Mouse (Mus musculus) limb, embryonic 15.5 days (tissue): ENCODE results near the gene Alppl2. TPM values are rescaled to one million over a fixed set of nuclear protein-coding genes. Genes with fewer than 3 reads are reported as not detected.

Experiments used
- ATAC-seq: fragments of 200-750 bp; cut with Nextera tagmentation; 2 replicates; pipeline ENCODE4 v1.8.0; 2017; ENCODE audit warnings: low read depth, moderate TSS enrichment; ENCODE audit not compliant: insufficient number of reproducible peaks, low FRiP score, low TSS enrichment
- H3K27ac ChIP-seq: fragments of 300-500 bp; sonication (generic); 2 replicates; pipeline ENCODE4 v1.5.1; 2015; ENCODE audit warnings: moderate library complexity, mild to moderate bottlenecking, inconsistent platforms
- H3K27me3 ChIP-seq: fragments of 300-500 bp; sonication (generic); 2 replicates; pipeline ENCODE4 v1.6.1; 2015; ENCODE audit warnings: inconsistent platforms
- H3K36me3 ChIP-seq: fragments of 300-500 bp; sonication (generic); 2 replicates; pipeline ENCODE4 v1.6.1; 2015; ENCODE audit warnings: inconsistent platforms
- H3K4me1 ChIP-seq: fragments of 300-500 bp; sonication (generic); 2 replicates; pipeline ENCODE4 v1.6.1; 2015; ENCODE audit warnings: inconsistent platforms
- H3K4me2 ChIP-seq: fragments of 300-500 bp; sonication (generic); 2 replicates; pipeline ENCODE4 v1.6.1; 2015; ENCODE audit warnings: mild to moderate bottlenecking, inconsistent platforms
- H3K4me3 ChIP-seq: fragments of 300-500 bp; sonication (generic); 2 replicates; pipeline ENCODE4 v1.5.1; 2015; ENCODE audit warnings: mild to moderate bottlenecking, inconsistent platforms
- H3K9ac ChIP-seq: fragments of 300-500 bp; sonication (generic); 2 replicates; pipeline ENCODE4 v1.6.1; 2015; ENCODE audit warnings: inconsistent platforms
- H3K9me3 ChIP-seq: fragments of 300-500 bp; sonication (generic); 2 replicates; pipeline ENCODE4 v1.6.1; 2016; ENCODE audit warnings: inconsistent platforms
- WGBS: fragments of 180-500 bp; shearing (Covaris S2); methylation state at CpG from one replicate; pipeline ENCODE4 v1.1.7; 2015; 5-methylcytosine and 5-hydroxymethylcytosine counted together
- polyA plus RNA-seq: library from polyadenylated mRNA; unstranded; fragments of >200 nt; fragmentation: Nextera tagmentation; extraction: Ambion mirVana; gene quantifications from 2 replicates; pipeline ENCODE4 v1.2.1, GENCODE M21; 2015

Gene Alppl2
- polyA plus RNA-seq, 1 experiment from 2014 or later, result not detected

- peak overlapping the region; percentile 10; the same call in 1 of the 2 replicates for H3K4me3 ChIP-seq
- no peak overlapping the region for H3K9ac ChIP-seq
- 0 out of 2 replicates have a peak, but pooled peaks cover 13% of the 10 kb centered on the region for H3K27me3 ChIP-seq
- no peak overlapping the region for H3K27ac ChIP-seq
- peak overlapping the region; percentile 27; the same call in 1 of the 2 replicates for H3K4me2 ChIP-seq
- peak; percentile 38; the same call in 1 of the 2 replicates for ATAC-seq
- H3K4me1 ChIP-seq, result 0 out of 2 replicates have a peak, but pooled peaks cover 6% of the 10 kb centered on the region
- no peaks in the 10 kb centered on the region for H3K9me3 ChIP-seq
- H3K36me3 ChIP-seq, result no peaks in the 10 kb centered on the region
- 15% methylated on average over 30 of the region's 30 CpGs for WGBS
Observed at GRCm38 (mm10) chr1:87098358-87098975, 8.7 kb upstream of the Alppl2 start.

DNA sequence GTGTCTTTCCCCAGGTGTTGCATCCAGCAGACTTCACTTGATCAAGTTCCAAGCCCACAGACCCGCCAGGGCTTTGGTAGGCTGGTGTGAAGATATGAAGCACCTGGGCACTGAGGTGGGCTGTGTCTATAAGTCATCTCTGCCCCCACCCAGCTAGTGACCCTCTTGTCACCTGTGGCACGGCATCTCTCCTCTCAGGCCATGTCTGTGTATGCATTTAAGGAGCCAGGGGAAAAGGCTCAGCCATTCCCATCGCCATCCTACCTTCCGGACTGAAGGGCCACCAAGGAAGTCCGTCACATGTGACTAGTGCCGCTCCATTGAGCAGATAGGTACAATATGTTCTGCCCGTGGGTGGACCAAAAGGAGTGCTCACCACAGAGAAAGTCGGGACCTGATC, 5.9 kb upstream of the Alppl2 start:
- H3K36me3 ChIP-seq, result no peaks in the 10 kb centered on the region
- 0 out of 2 replicates have a peak, but pooled peaks cover 13% of the 10 kb centered on the region for H3K27me3 ChIP-seq
- 77% methylated on average over 8 of the region's 8 CpGs for WGBS
- ATAC-seq, result no peak
- H3K4me3 ChIP-seq, result no peak overlapping the region
- no peak overlapping the region for H3K27ac ChIP-seq
- no peak overlapping the region for H3K4me2 ChIP-seq
- no peak overlapping the region for H3K9ac ChIP-seq
- 0 out of 2 replicates have a peak, but pooled peaks cover 6% of the 10 kb centered on the region for H3K4me1 ChIP-seq
- no peaks in the 10 kb centered on the region for H3K9me3 ChIP-seq

DNA sequence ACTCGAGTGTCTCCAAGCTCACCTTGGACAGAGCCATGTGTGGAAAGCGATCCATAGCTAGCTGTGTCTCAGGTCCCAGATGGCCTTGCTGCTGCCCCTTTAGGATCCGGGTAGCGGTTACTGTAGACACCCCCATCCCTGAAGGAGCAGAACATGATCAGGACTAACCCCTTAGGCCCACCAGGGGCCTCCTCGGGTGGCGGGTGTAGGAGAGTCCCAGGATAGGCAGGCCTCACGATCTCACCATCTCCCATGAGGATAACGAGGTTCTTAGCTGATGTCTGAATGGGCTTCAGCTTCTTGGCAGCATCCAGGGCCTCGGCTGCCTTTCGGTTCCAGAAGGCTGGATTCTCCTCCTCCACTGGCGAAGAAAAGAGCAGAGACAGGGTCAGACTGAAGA, 477 bp downstream of the Alppl2 start:
- no peak for ATAC-seq
- H3K36me3 ChIP-seq, result no peaks in the 10 kb centered on the region
- H3K27me3 ChIP-seq, result no peaks in the 10 kb centered on the region
- no peaks in the 10 kb centered on the region for H3K4me1 ChIP-seq
- 85% methylated on average over 11 of the region's 11 CpGs for WGBS
- no peak overlapping the region for H3K4me2 ChIP-seq
- no peak overlapping the region for H3K27ac ChIP-seq
- no peak overlapping the region for H3K4me3 ChIP-seq
- no peaks in the 10 kb centered on the region for H3K9me3 ChIP-seq
- no peak overlapping the region for H3K9ac ChIP-seq

- Histone ChIP-seq H3K9ac (no peak overlapping the region), H3K27me3 (no peaks in the 10 kb centered on the region), H3K36me3 (no peaks in the 10 kb centered on the region), H3K9me3 (no peaks in the 10 kb centered on the region), H3K4me3 (no peak overlapping the region), H3K4me2 (no peak overlapping the region), H3K4me1 (no peaks in the 10 kb centered on the region), H3K27ac (no peak overlapping the region)
- ATAC-seq, result no peak
- 65% methylated on average over 17 of the region's 17 CpGs for WGBS
Observed at GRCm38 (mm10) chr1:87086964-87087363, 2.8 kb downstream of the Alppl2 start.

- Histone ChIP-seq H3K9me3 (no peaks in the 10 kb centered on the region), H3K4me3 (no peak overlapping the region)
- WGBS, result 67% methylated on average over 4 of the region's 4 CpGs
Observed at GRCm38 (mm10) chr1:87086196-87086595, 3.5 kb downstream of the Alppl2 start.

DNA sequence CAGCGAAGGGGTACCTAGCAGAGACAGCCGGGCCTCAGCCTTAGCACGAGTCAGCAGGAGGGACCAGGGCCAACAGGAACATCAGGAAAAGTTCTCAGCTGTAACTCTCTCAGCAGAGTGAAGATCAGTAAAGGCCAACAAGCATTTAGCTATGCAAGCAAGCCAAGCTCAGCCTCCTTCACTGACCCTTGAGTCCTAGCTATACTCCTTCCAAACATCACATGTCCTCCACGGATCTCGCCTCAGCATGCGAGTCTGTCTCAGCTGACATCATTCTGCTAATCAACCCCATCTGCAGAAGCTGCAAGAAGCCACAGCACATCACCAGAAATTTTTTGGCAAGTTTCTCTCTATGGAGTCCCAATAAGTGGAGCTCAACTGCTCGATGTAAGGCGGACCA, 16.0 kb downstream of the Alppl2 start:
- Histone ChIP-seq H3K4me1 (no peaks in the 10 kb centered on the region; the same call in 1 of the 2 replicates), H3K9me3 (no peaks in the 10 kb centered on the region), H3K9ac (no peak overlapping the region), H3K27me3 (no peaks in the 10 kb centered on the region), H3K4me3 (no peak overlapping the region), H3K4me2 (no peak overlapping the region), H3K27ac (no peak overlapping the region), H3K36me3 (no peaks in the 10 kb centered on the region)
- 78% methylated on average over 8 of the region's 8 CpGs for WGBS
- no peak for ATAC-seq

More at GRCm38 (mm10) chr1:87086196-87086595, 3.5 kb downstream of the Alppl2 start:
- no peak overlapping the region for H3K27ac ChIP-seq
- no peak overlapping the region for H3K4me2 ChIP-seq
- H3K27me3 ChIP-seq, result no peaks in the 10 kb centered on the region
- no peaks in the 10 kb centered on the region for H3K4me1 ChIP-seq
- H3K36me3 ChIP-seq, result no peaks in the 10 kb centered on the region
- no peak for ATAC-seq
- H3K9ac ChIP-seq, result no peak overlapping the region

DNA sequence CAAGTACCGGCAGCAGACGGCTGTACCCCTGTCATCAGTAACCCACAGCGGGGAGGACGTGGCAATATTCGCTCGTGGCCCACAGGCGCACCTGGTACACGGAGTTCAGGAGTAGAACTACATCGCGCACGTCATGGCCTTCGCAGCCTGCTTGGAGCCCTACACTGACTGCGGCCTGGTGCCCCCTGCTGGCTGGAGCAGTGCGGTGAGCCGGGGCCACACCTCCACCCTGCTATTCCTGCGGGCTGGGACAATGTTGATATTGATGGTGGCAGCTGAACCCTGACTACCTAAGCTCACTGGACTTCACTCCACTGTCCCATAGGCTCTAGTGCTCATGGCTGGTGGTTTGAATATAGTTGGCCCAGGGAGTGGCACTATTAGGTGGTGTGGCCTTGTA, 19.0 kb downstream of the Alppl2 start:
- H3K9me3 ChIP-seq, result no peaks in the 10 kb centered on the region
- no peak overlapping the region for H3K4me2 ChIP-seq
- no peaks in the 10 kb centered on the region for H3K36me3 ChIP-seq
- H3K4me1 ChIP-seq, result no peaks in the 10 kb centered on the region; the same call in 1 of the 2 replicates
- H3K4me3 ChIP-seq, result no peak overlapping the region
- H3K27me3 ChIP-seq, result no peaks in the 10 kb centered on the region
- H3K27ac ChIP-seq, result no peak overlapping the region
- no peak for ATAC-seq
- no peak overlapping the region for H3K9ac ChIP-seq
- 54% methylated on average over 16 of the region's 16 CpGs for WGBS

GRCm38 (mm10) chr1:87060913-87061312, 28.8 kb downstream of the Alppl2 start:
- Histone ChIP-seq H3K4me1 (no peaks in the 10 kb centered on the region; the same call in 1 of the 2 replicates), H3K4me3 (no peak overlapping the region), H3K27me3 (no peaks in the 10 kb centered on the region), H3K4me2 (no peak overlapping the region), H3K27ac (no peak overlapping the region), H3K9ac (no peak overlapping the region), H3K36me3 (no peaks in the 10 kb centered on the region), H3K9me3 (no peaks in the 10 kb centered on the region)
- ATAC-seq, result no peak

GRCm38 (mm10) chr1:87059042-87059665, 30.6 kb downstream of the Alppl2 start:
- H3K36me3 ChIP-seq, result no peaks in the 10 kb centered on the region
- no peak for ATAC-seq
- H3K9ac ChIP-seq, result no peak overlapping the region
- no peak overlapping the region for H3K4me2 ChIP-seq
- H3K27me3 ChIP-seq, result no peaks in the 10 kb centered on the region
- no peaks in the 10 kb centered on the region; the same call in 1 of the 2 replicates for H3K4me1 ChIP-seq
- 71% methylated on average over 8 of the region's 8 CpGs for WGBS
- H3K9me3 ChIP-seq, result no peaks in the 10 kb centered on the region
- no peak overlapping the region for H3K27ac ChIP-seq
- no peak overlapping the region for H3K4me3 ChIP-seq

GRCm38 (mm10) chr1:87057075-87057474, 32.7 kb downstream of the Alppl2 start:
- Histone ChIP-seq H3K4me2 (no peak overlapping the region), H3K9me3 (no peaks in the 10 kb centered on the region), H3K27ac (no peak overlapping the region), H3K4me1 (no peaks in the 10 kb centered on the region; the same call in 1 of the 2 replicates), H3K36me3 (peaks cover 7% of the 10 kb centered on the region; the same call in 1 of the 2 replicates), H3K27me3 (no peaks in the 10 kb centered on the region), H3K4me3 (no peak overlapping the region), H3K9ac (no peak overlapping the region)
- WGBS, result 71% methylated on average over 4 of the region's 4 CpGs
- no peak for ATAC-seq

GRCm38 (mm10) chr1:87051369-87051768, 38.4 kb downstream of the Alppl2 start:
- no peak overlapping the region for H3K27ac ChIP-seq
- no peak overlapping the region for H3K9ac ChIP-seq
- no peak overlapping the region for H3K4me3 ChIP-seq
- H3K27me3 ChIP-seq, result no peaks in the 10 kb centered on the region
- H3K4me1 ChIP-seq, result no peaks in the 10 kb centered on the region
- peaks cover 38% of the 10 kb centered on the region for H3K36me3 ChIP-seq
- no peak overlapping the region for H3K4me2 ChIP-seq
- 85% methylated on average over 4 of the region's 4 CpGs for WGBS
- no peaks in the 10 kb centered on the region for H3K9me3 ChIP-seq
- ATAC-seq, result no peak

- Histone ChIP-seq H3K9ac (no peak overlapping the region), H3K27me3 (no peaks in the 10 kb centered on the region), H3K4me3 (no peak overlapping the region), H3K4me1 (no peaks in the 10 kb centered on the region), H3K27ac (no peak overlapping the region), H3K36me3 (peaks cover 38% of the 10 kb centered on the region), H3K9me3 (no peaks in the 10 kb centered on the region), H3K4me2 (no peak overlapping the region)
- WGBS, result 72% methylated on average over 1 of the region's 1 CpGs
- no peak for ATAC-seq
Observed at GRCm38 (mm10) chr1:87050700-87051099, 39.0 kb downstream of the Alppl2 start.
